Mouse (Mus musculus): ENCODE data around the gene Irf4.

The Irf4 gene

GRCm38 (mm10) chr13:30809240-30809639, 60.2 kb downstream of the Irf4 start:
- no peak for DNase-seq

GRCm38 (mm10) chr13:30813464-30813863, 64.4 kb downstream of the Irf4 start:
- DNase-seq, result no peak

GRCm38 (mm10) chr13:30814256-30814655, 65.2 kb downstream of the Irf4 start:
- no peak for DNase-seq

All from kidney, postnatal 25 days (tissue).